Mouse (Mus musculus) urinary bladder, postnatal 36 days (tissue): Measurements from ENCODE around the gene 2410131K14Rik.

ENCODE experiments used
- DNase-seq, 2 experiments: peaks; one replicate each; pipeline ENCODE4 v3.0.0; 2022; ENCODE audit warnings: low spot score in 2 of 2, mixed read lengths in 1 of 2

2410131K14Rik gene

GRCm38 (mm10) chr5:118311251-118311650 lies 66.2 kb downstream of the 2410131K14Rik start:
- DNase-seq, result no peak

GRCm38 (mm10) chr5:118313766-118314165 lies 68.7 kb downstream of the 2410131K14Rik start:
- no peak for DNase-seq
